Mouse (Mus musculus) neural tube, embryonic 10.5 days (tissue): ENCODE results near the gene Brpf3.
"Not testable (repeated sequence)": the region's sequence is repeated elsewhere in the genome, so short reads cannot be mapped to it uniquely, and the experiment has no call there.

ENCODE experiments used
- DNase-seq: peaks from one replicate; pipeline ENCODE4 v3.0.0-alpha.2; 2017; ENCODE audit warnings: low spot score; ENCODE audit errors: extremely low spot score

Gene Brpf3

DNA sequence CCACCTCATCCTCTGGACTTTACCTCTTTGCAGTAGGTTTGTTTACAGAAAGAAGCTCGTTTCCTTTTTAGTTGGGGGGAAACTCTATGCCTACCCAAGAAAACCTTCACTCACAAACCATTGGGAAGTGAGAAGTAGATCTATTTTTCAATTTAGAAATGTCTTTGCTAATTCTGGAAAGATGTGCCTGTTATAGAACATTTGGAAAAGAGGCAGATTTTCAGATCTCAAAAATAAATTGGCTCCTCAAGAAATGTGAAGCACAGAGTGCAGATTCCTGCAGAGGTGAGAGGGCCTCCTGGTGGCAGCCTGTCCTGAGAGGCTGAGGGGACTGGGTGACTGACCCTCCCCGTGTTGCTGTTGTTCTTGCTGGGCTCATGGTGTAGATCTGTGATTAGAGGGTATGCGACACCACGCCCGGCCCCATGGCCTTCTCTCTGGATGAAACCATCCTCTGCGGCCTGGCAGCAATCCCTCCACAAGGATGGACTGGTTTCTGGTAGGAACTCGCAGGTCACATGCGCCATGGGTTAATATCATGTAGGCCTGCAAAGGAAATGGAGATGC lies 26.9 kb downstream of the Brpf3 start:
- DNase-seq = no peak

DNA sequence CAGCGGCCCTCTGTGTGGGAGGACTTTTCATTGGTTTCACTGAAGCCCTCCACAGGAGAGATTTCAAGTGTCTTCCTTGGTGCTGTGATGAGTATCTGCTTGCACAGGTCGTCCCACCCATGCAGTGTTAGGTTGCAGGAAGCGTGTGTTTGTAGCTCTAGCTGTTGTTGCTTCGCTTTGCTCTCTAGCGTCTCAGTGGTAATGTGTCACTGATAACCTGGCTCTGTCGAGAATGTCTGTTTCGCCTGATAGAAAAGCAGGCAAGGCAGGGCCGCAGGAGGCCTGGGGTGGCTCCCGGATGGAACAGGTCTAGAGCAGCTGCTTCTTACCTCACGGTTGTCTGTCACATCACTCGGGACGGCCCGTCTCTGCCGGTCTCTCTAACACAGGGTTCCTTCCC lies 28.2 kb downstream of the Brpf3 start:
- DNase-seq = no peak

DNA sequence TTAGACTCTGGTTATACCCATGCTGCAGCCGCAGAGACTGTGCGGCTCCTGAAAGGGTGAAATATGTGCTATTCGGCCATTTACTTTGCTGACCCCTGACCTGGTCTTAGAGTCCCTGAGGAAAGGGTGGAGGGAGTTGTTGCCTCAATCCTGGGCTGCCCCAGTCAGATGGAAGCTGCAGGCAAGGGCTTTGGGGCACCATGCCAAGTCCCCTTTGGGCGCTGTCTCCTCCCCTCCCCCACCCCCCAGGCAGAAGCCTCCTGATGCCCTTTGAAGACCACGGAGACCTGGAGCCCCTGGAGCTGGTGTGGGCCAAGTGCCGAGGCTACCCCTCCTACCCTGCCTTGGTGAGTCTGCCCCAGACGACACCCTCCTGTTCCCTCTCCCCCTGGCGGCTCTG lies 30.2 kb downstream of the Brpf3 start:
- no peak for DNase-seq

DNA sequence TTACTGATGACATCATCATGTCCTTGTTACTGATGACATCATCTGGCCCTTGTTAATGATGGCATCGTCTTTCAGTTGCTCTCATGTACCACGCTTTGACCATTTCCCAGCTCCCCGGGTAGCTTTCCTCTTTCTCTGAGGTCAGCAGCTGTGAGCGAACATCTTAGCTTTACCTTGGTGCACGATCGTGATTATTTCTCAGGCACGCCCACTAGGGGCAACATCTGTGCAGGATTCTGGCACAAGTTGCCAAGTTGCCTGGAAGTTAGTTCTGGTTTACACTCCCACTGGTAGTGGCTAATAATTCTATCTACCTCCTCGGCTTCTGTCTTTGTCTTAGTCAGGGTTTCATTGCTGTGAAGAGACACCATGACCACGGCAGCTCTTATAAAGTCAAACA lies 31.1 kb downstream of the Brpf3 start:
- DNase-seq = no peak

DNA sequence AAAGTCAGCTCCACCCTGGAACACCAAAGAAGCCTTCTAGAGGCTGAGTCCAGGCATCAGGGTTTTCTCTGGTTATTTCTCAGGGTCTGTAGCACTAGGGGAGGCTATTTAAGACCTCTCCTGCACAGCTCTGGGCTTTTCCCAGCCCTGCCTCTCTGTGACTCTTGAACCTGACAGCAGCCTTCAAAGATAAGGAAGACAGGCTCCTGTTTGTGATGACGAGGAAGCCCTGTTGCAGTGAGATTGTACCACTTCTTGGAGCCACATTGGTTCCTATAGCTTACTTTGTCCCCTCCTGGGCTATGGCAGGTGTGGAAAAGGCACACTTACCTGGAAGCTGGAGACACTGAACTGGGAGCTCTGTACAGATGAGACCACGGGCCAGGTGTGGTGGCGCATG lies 32.0 kb downstream of the Brpf3 start:
- DNase-seq = no peak

DNA sequence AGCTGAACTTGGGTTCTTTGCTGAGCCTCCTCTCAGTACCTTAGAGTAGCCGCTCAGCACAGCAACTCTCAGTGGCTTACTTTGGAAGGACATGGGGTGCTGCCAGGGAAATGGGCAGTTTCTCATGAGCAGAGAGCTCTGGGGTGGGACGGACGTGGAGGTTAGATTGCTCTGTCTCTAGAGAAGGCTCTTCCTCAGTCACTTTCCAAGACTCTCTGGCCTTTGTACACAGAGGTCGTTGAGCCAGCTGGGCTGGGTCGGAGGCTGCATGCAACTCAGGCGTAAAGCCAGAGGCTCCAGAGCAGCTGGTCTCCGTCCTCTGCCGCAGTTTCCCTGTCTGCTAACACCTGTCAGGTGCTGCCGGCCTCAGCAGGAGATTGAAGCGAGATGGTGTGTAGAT lies 33.8 kb downstream of the Brpf3 start:
- DNase-seq = no peak

DNA sequence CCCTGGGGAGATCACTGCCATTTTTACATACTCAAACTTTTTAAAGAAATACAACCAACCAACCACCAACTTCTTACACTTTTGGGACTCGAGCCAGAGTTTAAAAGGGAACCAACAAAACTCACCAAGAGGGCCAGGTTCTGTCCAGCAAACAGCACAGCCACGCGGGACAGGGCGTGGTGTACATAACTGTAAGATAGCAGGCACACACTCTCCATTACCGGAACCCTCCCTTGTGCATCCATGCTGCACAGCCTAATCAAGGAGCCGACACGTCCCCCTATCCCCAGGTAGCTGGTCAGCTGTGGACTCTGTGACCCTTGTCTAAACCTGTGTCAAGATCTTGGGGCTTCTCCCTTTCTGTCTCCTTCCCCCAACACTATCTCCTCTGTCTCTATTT lies 37.0 kb downstream of the Brpf3 start:
- no peak for DNase-seq

DNA sequence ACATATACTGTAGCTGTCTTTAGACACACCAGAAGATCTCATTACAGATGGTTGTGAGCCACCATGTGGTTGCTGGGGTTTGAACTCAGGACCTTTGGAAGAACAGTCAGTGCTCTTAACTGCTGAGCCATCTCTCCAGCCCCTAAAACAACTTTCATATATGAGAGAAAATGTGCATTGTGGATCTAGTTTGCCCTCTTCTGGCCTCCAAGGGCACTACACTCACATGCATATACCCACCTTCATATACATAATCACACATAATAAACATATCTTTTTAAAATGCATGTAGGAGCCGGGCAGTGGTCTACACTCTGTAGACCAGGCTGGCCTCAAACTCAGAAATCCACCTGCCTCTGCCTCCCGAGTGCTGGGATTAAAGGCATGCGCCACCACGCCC lies 41.1 kb downstream of the Brpf3 start:
- DNase-seq = not testable (repeated sequence)

DNA sequence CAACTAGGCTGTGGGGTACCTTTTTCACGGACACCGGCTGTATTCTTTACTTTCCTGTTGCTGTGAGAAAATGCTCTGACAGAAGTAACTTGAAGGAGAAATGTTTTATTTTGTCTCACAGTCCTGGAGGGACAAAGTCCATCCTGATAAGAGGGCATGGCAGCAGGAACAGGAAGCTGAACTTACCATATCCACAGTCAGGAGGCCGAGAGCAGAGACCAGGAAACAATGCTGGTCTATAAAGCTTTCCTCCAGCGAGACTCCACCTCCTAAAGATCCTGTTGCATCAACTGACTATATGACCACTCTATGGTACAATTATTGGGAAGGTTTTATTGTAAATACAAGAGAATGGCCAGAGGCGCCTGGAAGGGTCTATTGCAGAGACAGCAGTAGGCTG lies 42.8 kb downstream of the Brpf3 start:
- DNase-seq = no peak

DNA sequence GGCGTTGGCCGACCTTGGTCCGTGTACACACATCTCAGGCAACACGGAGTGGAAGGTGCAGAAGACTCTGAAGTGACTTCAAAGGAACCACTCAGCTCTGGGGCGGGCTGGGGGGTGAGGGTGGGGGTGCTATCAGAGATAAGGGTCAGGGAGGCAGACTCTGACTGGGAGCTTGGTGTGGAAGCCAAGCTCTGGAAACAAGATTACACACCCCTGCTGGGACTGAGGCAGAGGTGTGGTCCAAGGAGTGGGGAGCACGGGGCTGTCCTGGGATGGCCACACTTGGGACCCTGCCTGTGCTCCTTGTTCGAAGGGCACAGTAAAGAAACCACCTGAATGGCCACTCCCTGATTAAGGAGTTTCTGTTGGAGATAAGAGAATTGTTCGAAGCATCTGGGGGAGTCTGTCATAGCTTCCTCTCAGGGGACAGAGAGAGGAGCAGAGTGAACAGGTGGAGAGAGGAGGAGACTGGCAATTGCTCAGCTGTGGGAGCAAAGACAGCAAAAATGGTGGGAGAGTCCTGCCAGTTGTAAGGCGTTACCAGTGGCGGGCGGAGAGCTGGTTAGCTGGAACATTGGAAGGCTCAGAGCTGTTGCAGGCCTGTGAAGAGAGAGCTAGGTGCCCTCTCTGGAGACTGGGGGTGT lies 46.2 kb downstream of the Brpf3 start:
- no peak for DNase-seq

DNA sequence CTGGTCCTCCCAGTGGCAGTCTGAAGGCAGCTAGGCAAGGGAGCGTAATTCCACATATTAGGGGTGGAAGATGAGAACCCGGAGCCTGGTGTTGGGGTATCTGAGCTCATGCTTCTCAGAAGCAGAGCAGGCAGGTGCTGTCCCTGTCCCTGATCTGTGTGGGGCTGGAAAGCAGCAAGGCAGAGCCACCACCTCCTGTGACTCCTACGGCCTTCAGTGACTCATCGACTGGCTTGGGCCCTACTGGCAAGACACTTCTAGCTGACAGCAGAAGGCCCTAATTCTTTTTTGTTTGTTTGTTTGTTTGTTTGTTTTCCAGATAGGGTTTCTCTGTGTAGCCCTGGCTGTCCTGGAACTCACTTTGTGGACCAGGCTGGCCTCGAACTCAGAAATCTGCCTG lies 49.6 kb downstream of the Brpf3 start:
- DNase-seq = no peak

DNA sequence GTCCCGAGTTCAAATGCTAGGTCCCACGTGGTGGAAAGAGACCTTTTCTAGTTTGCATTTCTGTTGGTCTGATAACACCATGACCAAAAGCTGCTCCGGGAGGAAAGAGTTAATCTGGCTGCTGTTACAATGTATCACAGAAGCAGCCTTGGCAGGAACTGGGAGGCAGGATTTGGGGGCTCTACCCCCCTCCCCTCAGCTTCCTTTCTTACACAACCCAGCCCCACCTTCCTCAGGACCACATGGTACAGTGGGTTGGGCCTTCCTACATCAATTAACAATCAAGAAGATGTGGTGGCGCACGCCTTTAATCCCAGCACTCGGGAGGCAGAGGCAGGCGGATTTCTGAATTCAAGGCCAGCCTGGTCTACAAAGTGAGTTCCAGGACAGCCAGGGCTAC lies 53.5 kb downstream of the Brpf3 start:
- DNase-seq = no peak

DNA sequence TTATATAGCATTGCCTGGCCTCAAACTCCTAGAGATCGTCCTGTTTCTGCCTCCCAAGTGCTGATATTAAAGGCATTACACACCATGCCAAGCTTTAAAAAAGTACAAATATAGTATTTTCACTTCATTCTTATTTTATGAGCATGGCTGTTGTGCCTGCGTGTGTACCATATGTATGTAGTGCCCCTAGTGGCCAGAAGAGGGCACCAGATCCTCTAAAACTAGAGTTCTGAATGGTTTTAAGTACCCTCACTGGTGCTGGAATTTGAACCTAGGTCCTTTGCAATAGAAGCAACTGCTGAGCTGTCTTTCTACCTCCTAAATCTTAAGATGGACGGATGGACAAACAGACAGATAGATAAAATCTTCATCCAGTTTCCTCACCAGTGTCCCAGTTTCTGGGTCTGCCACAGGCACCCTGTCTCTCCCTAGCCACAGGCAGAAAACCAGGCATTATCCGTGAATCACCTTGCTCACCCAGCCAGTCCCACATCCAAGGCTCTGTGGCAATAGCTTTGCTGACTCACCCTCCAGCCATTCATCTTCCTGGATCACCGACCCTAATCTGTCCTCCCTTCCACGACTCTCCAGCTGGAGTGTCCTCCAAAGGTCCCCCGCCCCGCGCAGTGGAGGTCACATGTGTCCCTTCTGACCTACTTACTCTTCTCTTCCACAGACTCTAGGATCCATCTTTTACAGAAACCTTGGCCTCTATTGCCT lies 54.4 kb downstream of the Brpf3 start:
- DNase-seq = no peak

DNA sequence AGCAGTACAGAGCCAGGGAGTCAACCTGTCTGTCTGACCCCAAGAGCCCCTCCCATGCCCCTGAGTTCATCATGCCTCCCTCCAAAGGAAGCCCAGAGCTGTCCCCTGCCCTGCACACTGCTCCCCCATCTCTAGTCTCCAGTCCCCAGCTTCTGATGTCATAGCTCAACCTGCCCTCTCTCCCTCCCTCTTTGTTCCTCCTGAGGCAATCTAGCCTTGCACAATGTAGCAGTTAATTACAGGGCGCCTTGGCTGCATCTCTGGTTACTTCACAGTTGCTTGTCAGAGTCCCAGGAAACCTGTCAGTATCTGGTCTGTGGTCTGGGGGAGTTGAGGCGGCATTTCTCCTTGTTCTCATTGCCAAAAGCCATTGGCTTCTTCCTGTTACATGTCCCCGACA lies 55.1 kb downstream of the Brpf3 start:
- DNase-seq = no peak

DNA sequence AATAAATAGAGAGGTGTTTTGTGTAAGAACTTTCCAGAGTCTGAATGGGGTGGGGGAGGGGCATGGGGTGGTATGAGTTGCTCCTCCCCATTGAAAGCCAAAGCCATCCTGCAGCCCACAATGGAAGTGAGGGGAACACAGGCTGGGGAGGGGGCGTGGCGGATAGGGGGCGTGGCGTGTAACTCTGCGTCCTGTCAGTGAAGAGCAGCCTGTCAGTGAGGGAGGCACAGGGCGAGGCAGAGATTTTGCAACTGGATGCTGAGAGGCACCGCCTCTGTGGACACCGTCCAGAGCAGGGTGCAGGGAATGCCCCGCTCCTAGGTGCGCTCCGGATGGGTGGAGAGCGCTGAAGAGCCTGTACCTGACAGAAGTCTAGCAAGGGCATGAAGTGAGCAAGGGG lies 57.3 kb downstream of the Brpf3 start, which contains the start of gene Pnpla1:
Pnpla1 (plus strand) TSS at position 207 of the 400 bp plus-strand sequence.
- DNase-seq = no peak

DNA sequence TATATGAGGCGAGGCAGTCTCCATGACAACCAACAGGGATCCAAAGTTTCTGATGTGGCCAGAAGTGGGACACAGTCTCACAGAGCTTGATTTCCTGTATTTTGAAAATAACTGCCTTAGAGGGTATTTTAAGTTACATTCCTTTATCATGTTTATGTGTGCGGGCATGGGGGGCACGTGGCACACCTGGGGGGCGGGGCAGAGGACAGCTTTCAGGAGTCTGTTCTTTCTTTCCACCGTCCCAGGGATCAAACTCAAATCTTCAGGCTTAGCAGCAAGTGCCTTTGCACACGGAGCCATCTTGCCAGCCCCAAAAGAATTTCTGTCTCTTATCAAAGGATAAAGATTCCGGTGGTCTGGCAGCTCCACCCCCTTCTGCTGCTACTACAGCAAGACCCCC lies 63.0 kb downstream of the Brpf3 start:
- DNase-seq = no peak

DNA sequence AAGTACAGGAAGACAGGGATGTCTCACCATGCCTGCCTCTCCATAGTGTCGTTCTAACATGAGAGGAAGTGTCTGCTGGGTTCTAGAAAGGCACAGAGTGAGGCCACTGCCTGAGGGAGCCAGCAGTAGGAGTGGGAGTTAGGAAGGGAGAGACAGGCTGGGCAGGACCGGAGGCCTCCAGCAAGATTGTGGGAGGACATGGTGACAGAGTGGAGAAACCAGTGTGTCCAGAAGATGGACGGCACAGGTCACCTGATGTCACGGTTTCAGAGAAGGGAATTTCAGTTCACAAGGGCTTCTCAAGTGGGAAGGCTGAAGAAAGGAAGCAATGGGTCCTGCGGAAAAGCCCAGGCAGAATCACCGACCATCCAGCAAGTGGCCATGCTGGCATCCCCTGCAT lies 63.6 kb downstream of the Brpf3 start:
- DNase-seq = no peak

DNA sequence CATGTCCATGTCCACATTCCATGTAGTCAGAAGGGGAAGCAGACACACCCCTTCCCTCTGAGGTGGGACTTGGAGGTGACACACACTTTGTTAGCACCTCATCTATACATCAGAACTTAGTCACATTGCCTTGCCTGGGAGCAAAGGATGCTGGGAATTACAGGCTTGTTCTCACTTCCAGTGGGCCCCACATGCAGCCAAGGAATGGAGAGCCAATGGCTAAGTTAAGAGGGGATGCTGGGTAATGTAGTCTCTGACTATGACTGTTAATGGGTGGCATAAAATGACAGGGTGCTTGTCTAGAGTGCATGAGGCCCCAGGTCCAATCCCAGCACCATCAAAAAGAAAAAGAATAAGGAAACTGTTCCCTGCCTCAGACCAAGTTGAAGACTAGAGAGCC lies 66.0 kb downstream of the Brpf3 start:
- no peak for DNase-seq

DNA sequence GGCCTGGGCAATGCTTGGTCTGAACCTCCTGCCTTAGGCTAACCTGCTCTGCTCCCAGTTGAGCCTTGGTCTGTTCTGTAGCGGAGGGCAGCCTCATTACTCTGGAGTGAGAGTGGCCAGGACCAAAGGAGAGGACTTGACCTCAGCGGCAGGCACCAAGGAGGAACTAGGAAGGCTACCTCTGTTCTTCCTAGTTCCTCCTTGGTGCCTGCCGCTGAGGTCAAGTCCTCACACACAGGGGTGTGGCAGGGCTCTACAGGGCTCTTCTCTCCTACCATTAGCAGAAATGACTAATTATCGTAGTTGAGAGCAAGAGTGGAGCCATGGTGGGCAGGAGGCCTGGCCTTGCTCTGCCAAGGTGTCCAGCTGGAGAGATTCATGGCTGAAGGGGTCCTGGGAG lies 66.5 kb downstream of the Brpf3 start:
- DNase-seq = no peak

DNA sequence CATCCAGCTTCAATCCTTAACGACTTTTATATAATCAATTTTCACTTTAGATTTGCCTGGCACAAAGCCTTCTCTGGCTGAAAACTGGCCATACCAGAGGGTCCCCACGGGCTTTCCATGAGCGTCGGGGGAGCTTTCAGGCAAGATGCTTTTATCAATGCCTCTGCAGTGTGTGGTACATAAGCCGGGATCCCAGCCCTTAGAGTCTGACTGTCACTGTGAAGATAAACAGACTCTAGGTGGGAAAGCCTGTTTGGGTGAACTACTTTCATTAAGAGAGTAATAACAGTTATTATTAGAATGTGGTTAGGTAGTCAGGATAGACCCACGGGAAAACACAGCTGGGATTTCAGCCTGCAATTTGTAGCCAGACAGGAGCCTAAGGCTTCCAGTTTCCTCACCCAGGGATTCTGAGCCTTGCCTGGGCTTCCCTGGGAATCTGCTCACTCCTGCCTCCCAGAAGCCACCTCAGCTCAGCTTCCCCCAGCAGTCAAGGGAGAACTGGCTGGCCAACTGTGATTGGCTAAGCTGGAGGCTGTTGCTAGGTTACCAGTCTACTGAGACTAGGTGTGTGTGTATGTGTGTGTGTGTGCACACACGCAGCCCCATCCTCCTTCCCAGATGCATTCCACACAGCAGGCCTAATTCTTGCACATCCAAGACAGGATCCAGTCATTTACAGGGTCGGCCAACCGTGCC lies 68.7 kb downstream of the Brpf3 start:
- no peak for DNase-seq

DNA sequence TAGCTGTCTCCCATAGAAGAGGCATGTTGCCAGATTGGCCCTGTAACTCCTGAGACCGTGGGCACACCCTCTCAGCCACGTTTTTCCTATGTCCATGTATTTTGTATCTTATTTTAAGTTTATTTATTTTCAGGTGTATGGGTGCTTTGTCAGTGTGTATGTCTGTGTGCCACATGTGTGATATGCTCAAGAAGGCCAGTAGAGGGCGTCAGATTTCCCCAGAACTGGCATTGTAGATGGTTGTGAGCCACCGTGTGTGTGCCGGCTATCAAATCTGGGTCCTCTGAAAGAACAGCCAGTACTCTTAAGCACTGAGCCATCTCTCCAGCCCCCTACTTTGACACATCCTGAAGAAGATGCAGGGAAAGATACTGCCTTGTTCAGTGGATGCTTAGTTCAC lies 69.5 kb downstream of the Brpf3 start:
- no peak for DNase-seq

DNA sequence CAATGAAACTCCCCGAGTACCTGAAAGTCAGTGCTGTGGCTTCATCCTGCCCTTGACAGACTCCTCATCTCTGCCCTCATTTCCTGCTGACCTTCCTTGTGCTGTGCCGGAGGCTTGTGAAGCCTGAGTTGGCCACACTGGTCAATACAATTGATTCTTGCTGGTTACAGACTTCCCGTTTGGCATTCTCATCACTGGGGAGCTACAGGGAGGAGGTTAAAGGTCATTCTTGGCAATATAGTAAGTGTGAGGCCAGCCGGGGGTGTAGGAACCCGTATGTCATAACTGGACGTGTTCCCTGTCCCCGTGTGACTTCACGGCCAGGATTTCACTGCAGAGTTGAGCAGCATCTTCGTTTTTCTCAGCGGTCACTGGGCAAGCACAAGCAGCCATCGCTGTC lies 70.9 kb downstream of the Brpf3 start:
- no peak for DNase-seq
